Mouse (Mus musculus): ENCODE data around the gene Kcnc3. TPM values are rescaled to one million over a fixed set of nuclear protein-coding genes. Genes with fewer than 3 reads are reported as not detected.

Gene Kcnc3
- total RNA-seq, 1 experiment from 2014 or later: 0.38 TPM

DNA sequence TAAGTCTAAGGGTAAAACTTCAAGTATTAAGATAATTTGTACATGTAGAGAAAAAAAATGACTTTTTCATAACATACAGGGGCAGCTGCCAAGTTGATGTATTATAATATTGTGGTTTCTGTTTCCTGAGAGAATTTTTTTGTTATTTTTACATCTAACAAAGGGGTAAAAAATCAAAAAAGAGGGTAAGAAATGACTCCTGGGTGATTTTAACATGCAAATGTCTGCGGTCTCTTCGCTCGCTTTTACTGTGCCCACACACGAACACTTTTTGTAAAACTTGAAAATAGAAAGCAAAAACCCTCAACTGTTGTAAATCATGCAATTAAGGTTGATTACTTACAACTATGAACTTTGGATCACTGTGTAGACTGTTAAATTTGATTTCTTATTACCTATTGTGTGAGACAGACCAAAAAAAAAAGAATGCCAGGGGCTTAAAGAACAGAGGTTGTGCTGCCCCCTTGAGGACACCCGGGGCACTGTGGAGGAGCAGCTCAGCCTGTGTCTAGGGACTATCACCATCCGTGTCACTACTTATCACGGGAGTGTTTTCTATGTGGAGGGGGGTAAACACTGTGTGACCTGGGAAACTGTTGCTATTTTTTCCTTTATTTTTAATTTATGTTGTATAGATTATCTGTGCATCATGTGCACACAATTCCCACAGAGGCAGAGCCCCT, 56.7 kb downstream of the Kcnc3 start:
- no peak for ATAC-seq (replicated peaks; ENCODE audit: insufficient number of reproducible peaks, low FRiP score, low TSS enrichment, poor library complexity, severe bottlenecking)

DNA sequence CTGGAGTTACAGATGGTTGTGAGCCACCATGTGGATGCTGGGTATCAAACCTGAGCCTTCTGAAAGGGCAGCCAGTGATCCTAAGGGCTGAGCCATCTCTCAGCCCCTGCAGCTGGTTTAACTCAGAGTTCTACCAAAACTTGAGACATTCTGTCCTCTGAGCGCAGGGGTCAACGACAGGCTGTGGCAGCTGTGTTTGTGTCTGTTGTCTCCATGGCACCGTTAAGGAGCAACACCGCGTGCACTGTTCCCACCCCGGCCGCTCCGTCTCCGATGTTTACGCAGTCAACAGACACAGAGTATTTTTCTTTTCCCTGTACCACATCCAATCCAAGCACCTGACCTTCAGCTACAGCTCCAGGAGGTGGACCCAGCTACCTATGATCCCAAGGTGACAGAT, 57.3 kb downstream of the Kcnc3 start:
- no peak for ATAC-seq (replicated peaks; ENCODE audit: insufficient number of reproducible peaks, low FRiP score, low TSS enrichment, poor library complexity, severe bottlenecking)

DNA sequence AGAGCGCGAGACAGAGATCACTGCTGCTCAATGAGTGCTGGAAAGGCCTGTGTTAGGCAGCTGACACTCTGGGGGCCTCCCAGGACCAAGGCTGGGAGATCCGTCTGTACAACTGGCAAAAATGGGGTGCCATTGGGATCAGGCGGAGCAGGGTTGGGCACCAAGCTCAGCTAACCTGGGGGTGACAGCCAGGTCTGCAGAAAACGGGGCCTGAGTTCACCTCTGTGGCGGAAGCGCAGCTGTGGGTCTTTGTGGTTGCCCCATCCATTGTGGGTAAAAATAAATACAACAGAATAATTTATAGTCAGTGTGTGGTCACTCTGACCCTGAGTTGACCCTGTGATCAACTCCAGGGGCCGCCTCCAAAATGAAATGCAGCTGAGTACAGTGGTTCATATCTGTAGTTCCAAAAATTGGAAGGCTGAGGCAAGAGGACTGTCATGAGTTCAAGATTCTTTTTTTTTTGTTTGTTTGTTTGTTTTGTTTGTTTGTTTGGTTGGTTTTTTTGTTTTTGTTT, 58.7 kb downstream of the Kcnc3 start:
- ATAC-seq (replicated peaks; ENCODE audit: insufficient number of reproducible peaks, low FRiP score, low TSS enrichment, poor library complexity, severe bottlenecking): no peak

DNA sequence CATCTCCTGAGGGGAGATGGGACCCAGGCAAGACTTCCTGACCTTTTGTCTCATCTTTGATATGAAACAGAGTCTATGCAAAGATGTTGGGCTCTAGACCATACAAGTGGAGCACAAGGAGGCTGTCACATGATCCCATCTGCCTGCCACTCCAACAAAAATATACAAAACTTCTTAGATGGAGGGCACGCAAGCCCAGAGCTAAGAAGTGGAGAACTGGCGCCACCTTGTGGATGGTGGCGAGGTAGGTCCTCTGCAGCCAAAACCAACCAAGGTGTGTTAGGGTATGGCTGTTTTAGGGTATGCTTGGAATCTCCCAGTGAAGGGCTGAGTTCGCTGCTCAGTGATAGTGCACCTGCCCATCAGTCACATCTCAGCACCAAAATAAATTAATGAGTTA, 59.5 kb downstream of the Kcnc3 start:
- ATAC-seq (replicated peaks; ENCODE audit: insufficient number of reproducible peaks, low FRiP score, low TSS enrichment, poor library complexity, severe bottlenecking): 0 out of 2 replicates have a peak, but pooled peaks have one; percentile 32

DNA sequence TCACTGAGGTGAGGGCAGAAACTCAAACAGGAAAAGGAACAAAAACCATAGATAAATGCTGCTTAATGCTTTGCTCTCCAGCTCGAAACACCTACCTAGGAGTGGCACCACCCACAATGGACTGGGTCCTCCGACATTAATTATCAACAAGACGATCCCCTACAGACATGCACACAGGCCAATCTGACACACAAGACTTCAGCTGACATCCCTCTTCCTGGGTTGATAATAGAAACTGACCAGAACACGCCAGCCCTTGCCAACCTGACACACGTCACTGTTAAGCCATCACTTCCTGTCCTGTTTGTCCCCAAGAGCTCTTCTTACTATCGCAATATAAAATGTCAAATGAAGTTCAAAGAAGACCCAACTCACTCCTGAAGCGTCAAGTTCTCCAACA, 61.0 kb downstream of the Kcnc3 start:
- ATAC-seq (replicated peaks; ENCODE audit: insufficient number of reproducible peaks, low FRiP score, low TSS enrichment, poor library complexity, severe bottlenecking): no peak

DNA sequence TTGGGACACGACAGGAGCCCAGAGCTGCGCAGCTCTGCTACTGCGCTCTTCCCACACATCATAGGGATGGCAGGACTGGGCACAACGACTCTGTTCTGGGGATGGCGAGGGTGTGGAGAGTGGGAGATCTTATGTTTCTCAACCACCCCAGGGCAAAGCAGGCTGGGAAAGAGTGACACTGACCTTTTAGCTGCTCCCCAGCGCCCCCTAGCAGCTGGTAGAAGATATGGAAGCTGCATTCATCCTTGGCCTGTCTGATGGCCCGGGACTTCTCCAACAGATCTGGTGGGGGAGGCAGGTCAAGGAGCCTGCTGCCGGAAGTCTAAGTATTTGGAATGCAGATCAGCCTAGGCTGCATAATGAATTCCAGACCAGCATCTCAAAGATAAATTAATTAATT, 63.3 kb downstream of the Kcnc3 start:
- no peak for ATAC-seq (replicated peaks; ENCODE audit: insufficient number of reproducible peaks, low FRiP score, low TSS enrichment, poor library complexity, severe bottlenecking)

Other genes with a start within 250 kb of the Kcnc3 start
- not detected in 3 replicates for gene Syt3, start 206.6 kb upstream of the Kcnc3 start, total RNA-seq (2017)
- gene 1700008O03Rik, start 204.8 kb upstream of the Kcnc3 start, total RNA-seq (2017): 3.5 TPM in 1 of 3 replicates, not detected in the others
- not detected in 3 replicates for gene Lrrc4b, start 161.6 kb upstream of the Kcnc3 start, total RNA-seq (2017)
- gene Aspdh, start 125.3 kb upstream of the Kcnc3 start, total RNA-seq (2017): not detected in 3 replicates
- 12.9 to 40.9 TPM (median 17.1 TPM) in 3 replicates for gene Josd2, start 122.7 kb upstream of the Kcnc3 start, total RNA-seq (2017)
- 21.7 to 29.0 TPM (median 23.3 TPM) in 3 replicates for gene Emc10, start 94.1 kb upstream of the Kcnc3 start, total RNA-seq (2017)
- gene Fam71e1, start 94.1 kb upstream of the Kcnc3 start, total RNA-seq (2017): 2.0 TPM in 1 of 3 replicates, not detected in the others
- 10.7 TPM in 1 of 3 replicates, not detected in the others for gene Mybpc2, start 66.0 kb upstream of the Kcnc3 start, total RNA-seq (2017)
- gene Spib, start 58.6 kb upstream of the Kcnc3 start, total RNA-seq (2017): 11.0 to 17.1 TPM (median 14.5 TPM) in 3 replicates
- 16.1 to 42.8 TPM (median 23.8 TPM) in 3 replicates for gene Pold1, start 41.8 kb upstream of the Kcnc3 start, total RNA-seq (2017)
- gene Nr1h2, start 36.7 kb upstream of the Kcnc3 start, total RNA-seq (2017): 140 to 243 TPM (median 153 TPM) in 3 replicates
- gene Napsa, start 18.3 kb upstream of the Kcnc3 start, total RNA-seq (2017): 162 to 248 TPM (median 207 TPM) in 3 replicates
- gene Myh14, start 80.2 kb downstream of the Kcnc3 start, total RNA-seq (2017): not detected in 3 replicates
- not detected in 3 replicates for gene Izumo2, start 118.1 kb downstream of the Kcnc3 start, total RNA-seq (2017)
- gene Vrk3, start 157.7 kb downstream of the Kcnc3 start, total RNA-seq (2017): 33.2 to 49.0 TPM (median 42.5 TPM) in 3 replicates
- gene Zfp473, start 160.4 kb downstream of the Kcnc3 start, total RNA-seq (2017): 0.75 to 2.0 TPM (median 1.0 TPM) in 3 replicates
- gene Nup62, start 225.4 kb downstream of the Kcnc3 start, total RNA-seq (2017): 34.3 to 35.3 TPM (median 35.2 TPM) in 3 replicates
- gene Il4i1, start 225.7 kb downstream of the Kcnc3 start, total RNA-seq (2017): 1.1 to 5.2 TPM (median 3.7 TPM) in 3 replicates
- gene Atf5, start 226.0 kb downstream of the Kcnc3 start, total RNA-seq (2017): 1.1 to 2.8 TPM (median 2.8 TPM) in 3 replicates

Measured in monocyte, adult 5-6 weeks (primary cell).